Mouse (Mus musculus) forebrain, embryonic 14.5 days (tissue): ENCODE results near the gene Aldh18a1. TPM values are rescaled to one million over a fixed set of nuclear protein-coding genes. Genes with fewer than 3 reads are reported as not detected.

Experiments used
- polyA plus RNA-seq: library from polyadenylated mRNA; unstranded; fragments of >200 nt; fragmentation: Nextera tagmentation; extraction: Ambion mirVana; gene quantifications from 2 replicates; pipeline ENCODE4 v1.2.1, GENCODE M21; 2014

Gene Aldh18a1
- polyA plus RNA-seq, 1 experiment from 2014 or later = 56.3 TPM

Other genes starting within 250 kb of the Aldh18a1 start
- gene Sorbs1, start 74.7 kb downstream of the Aldh18a1 start, polyA plus RNA-seq = 61.1 and 83.9 TPM in 2 replicates
- gene Tctn3, start 23.8 kb upstream of the Aldh18a1 start, polyA plus RNA-seq = 9.3 and 11.5 TPM in 2 replicates
- gene Entpd1, start 23.9 kb upstream of the Aldh18a1 start, polyA plus RNA-seq = 9.1 and 12.8 TPM in 2 replicates
- gene Cc2d2b, start 160.3 kb upstream of the Aldh18a1 start, polyA plus RNA-seq = 0.15 and 0.26 TPM in 2 replicates
- gene Ccnj, start 242.8 kb upstream of the Aldh18a1 start, polyA plus RNA-seq = 17.6 TPM in 2 replicates